Mouse (Mus musculus) cerebellum, adult 8-10 months (tissue): Measurements from ENCODE around the gene Atf6b.

ENCODE experiments used
- DNase-seq: peaks from one replicate; pipeline ENCODE4 v3.0.0; 2022

The Atf6b gene

GRCm38 (mm10) chr17:34671151-34672066 is 24.5 kb downstream of the Atf6b start:
- DNase-seq, result no peak

DNA sequence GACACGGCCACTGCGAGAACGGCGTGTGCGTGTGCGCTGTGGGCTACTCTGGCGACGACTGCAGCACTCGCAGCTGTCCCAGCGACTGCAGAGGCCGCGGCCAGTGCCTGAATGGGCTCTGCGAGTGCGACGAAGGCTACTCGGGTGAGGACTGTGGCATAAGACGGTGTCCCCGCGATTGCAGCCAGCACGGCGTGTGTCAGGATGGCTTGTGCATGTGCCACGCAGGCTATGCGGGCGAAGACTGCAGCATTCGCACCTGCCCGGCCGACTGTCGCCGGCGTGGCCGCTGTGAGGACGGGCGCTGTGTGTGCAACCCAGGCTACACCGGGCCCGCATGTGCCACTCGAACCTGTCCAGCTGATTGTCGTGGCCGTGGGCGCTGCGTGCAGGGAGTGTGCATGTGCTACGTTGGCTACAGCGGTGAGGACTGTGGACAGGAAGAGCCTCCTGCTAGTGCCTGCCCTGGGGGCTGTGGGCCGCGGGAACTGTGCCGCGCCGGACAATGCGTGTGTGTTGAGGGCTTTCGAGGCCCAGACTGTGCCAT is 25.4 kb downstream of the Atf6b start:
- DNase-seq, result no peak

GRCm38 (mm10) chr17:34673139-34673538 is 26.2 kb downstream of the Atf6b start:
- no peak for DNase-seq

GRCm38 (mm10) chr17:34674524-34675204 is 27.7 kb downstream of the Atf6b start:
- DNase-seq, result no peak

DNA sequence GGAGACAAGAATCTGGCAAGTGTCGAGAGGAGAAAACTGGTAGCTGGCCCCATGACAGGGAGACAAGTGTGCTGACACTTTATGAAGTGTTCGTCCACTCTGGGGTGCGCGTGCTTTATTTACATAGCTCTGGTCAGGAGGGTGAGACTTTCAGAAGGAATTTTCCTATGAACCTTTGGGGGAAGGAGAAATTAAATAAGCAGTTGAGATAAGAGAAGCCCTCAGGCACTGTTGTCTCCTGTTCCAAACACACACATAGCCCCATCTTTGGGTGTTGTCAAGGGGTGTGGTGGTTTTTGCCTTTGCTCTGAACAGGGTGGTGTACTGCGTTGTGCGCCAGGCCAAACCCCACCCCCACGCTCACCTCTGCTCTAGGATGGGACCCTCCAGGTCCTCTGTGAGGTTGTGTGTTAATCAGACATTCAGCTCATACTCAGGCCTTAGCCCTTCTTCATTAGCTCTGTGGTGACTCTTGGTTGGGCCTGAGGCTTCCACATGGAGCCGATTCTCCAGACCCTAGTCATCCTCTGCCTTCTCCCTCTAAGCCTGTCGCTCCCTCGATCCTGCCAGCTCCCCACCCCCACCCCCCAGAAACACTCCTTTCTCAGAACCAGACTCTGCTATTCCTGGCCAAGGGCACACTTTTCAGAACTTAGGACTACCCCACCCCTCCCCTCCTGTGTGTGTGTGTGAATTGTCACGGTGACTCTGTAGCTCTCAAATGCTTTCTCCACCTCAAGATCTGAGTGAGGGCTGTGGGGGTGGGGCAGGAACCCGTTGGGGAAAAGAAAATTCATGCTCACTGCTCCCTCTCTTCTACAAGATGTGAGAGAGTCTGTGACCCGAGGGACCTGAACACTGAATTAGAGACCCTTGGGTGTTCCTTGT is 28.5 kb downstream of the Atf6b start:
- no peak for DNase-seq

GRCm38 (mm10) chr17:34676093-34676460 is 29.1 kb downstream of the Atf6b start:
- no peak for DNase-seq

DNA sequence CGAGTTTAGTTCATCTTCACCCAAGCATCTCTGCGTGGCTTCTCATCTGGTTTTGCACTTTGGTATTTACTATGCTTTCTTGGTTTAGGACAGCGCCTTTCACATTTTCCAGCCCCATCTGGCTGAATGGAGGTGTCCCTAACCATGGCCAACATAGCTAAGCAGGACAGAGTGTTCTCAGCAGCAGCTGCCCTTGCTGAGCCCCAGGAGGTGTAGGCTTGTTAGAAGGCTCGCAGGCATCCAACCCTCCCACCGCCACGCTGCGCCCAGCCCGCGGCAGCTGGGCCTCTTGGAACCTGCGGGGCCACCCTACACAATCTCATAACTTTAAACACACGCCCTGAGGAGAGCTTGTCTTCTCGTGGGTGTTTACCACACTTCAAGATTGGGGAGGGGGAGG is 29.7 kb downstream of the Atf6b start:
- DNase-seq, result no peak

GRCm38 (mm10) chr17:34680191-34680590 is 33.2 kb downstream of the Atf6b start:
- no peak for DNase-seq

DNA sequence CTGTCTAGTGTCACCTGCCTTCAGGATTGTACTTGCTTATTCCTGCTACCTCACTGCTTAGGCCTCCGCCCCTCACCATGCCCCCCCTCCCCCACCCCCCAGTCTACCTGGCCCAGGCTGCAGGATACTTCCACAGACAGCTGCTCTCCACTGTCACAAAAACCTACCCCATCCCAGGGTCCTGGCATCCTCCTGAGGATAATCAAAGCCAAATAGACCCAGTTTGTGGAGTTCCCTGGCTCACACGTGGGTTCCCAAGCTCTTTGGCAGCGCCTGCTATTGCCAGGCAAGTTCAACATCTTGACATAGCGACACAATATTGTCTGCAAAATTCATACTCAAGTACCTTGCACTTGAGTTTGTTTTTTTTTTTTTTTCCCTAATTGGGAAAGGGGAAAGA is 33.7 kb downstream of the Atf6b start:
- DNase-seq, result no peak

GRCm38 (mm10) chr17:34681132-34681571 is 34.2 kb downstream of the Atf6b start:
- no peak for DNase-seq

- no peak for DNase-seq
These were observed 35.1 kb downstream of the Atf6b start for GRCm38 (mm10) chr17:34681881-34682536.

GRCm38 (mm10) chr17:34683179-34683578 is 36.2 kb downstream of the Atf6b start:
- DNase-seq, result no peak

DNA sequence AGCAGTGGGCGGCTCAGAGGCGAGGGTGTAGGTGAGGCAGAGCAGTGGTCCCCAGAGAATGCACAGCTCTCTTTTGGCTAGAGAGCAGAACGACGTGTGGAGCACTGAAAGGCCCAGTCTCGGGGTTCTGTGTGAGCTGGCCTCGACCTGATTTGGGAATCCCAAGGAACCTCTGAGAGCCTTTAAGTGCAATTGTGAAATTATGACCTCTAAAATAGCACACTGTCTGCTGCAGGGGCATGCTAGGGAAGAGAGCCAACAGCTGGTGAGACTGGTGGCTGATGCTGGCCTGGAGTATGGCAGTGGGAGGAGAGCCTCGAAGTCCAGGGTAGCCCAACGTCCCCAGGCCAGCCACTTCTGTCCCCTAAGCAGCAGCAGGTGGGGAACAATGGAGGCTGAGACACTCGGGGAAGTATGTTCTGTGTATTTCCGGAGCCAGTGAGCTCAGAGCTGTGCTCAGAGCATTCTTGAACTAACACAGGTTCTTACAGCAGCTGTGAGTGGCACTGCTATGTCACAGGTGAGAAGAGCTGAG is 36.8 kb downstream of the Atf6b start:
- DNase-seq, result no peak

- DNase-seq, result no peak
These were observed 37.4 kb downstream of the Atf6b start for GRCm38 (mm10) chr17:34684253-34684893.

DNA sequence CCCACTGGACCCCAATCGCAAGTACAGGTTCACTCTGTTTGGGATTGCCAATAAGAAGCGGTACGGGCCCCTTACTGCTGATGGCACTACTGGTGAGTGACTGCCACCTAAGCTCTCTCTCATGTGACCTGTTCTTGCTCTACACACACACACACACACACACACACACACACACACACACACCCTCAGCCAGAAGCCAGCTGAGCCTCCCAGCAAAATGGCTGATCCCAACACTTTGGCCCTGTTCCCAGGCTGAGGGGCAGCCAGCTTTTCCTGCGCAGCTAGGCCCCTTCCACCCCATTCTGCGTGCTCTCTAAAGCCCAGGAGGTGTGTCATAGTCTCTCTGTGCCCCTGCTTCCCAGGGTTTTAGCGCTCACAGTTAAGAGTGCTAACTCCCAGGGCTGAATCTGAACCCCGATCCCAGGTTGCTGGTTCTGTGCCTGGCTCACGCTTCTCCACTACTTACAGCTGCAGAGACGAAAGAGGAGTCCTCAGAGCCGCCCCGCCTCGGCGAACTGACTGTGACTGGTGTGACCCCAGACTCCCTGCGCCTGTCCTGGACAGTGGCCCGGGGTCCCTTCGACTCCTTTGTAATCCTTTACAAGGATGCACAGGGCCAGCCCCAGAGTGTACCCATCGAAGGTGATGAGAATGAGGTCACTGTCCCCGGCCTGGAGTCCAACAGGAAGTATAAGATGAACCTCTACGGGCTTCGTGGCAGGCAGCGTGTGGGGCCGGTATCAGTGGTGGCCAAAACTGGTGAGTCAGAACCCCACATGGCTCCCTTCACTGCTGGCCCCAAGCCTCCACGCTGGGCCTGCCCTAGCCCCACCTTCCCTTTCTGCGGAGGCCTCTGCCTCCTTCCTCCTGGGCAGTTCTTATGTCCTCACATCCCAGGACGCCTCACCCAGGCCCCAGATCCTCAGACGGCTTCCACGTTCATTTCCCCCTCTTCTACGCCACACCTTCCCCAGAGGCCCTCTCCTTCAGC is 38.5 kb downstream of the Atf6b start:
- DNase-seq, result no peak

DNA sequence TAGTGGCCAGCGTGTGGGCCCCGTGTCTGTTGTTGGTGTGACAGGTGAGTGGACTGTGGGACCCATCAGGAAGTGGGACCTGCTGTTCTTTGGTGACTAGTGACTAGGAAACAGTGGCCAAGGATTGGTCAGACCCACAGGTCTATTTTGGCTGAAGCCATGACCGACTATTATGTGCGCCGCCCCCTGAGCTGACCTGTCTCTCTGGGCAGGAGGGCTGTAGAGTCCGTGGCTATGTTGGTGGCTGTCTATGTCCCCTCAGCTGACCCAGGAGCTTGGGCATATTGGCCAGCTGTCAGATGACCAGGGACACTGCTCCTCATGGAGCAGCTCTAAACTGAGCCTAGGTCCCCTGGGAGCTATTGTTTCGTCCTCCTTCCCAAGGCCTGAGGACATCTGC is 41.9 kb downstream of the Atf6b start:
- DNase-seq, result no peak

DNA sequence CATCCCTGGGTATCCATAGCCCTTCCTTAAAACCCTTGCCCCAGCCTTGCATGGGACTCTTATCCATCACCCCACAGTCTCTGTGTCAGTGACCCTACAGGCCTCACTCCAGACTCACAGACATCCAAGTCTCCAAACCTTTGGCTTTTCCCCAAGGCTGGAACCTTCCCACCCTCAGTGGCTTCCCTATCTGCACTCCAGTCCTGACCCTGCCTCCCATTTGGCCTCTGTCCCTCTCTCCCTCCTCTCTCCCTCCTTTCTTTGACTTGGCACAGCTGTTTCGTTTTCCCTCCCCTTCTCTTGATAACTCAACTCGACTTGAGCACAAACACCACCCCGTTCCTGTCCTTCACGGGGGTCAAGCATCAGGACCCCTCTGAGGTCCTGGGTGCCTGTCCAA is 43.5 kb downstream of the Atf6b start:
- no peak for DNase-seq

GRCm38 (mm10) chr17:34692906-34693305 is 46.0 kb downstream of the Atf6b start:
- DNase-seq, result no peak

GRCm38 (mm10) chr17:34699575-34700408 is 52.8 kb downstream of the Atf6b start:
- DNase-seq, result no peak
